20 mouse cellular contexts compared by ENCODE assay signal in genomic region chr16:78296114-78296513, GRCm38 (mm10). TPM values are rescaled to one million over a fixed set of nuclear protein-coding genes. Genes with fewer than 3 reads are reported as not detected.
DNase-seq lines count a peak whose midpoint lies in the region; ATAC-seq and TF ChIP-seq lines count a peak whose summit lies in the region.
"Had no signal": no experiment of that assay in that cellular context is flagged by ENCODE, and none has a peak within 500 bp of the region (broad histone marks: within the 10 kb centered on the region; RNA-seq: fewer than 3 reads in every experiment).

No protein-coding gene starts in this region.

- peaks cover 4% of the 10 kb centered on the region for H3K4me1 ChIP-seq in liver, embryonic 11.5 days (replicated peaks; ENCODE audit: control insufficient read depth, insufficient read depth, low read length)
- H3K4me1 ChIP-seq in brown adipose tissue, adult 24 weeks (ENCODE audit: control insufficient read depth, insufficient read depth, insufficient read length, low read length) = no peaks in the 10 kb centered on the region; the same call in 1 of the 2 replicates
- peaks cover 4% of the 10 kb centered on the region; the same call in 1 of the 2 replicates for H3K4me1 ChIP-seq in liver, postnatal 0 days (ENCODE audit: insufficient read depth)
- H3K4me1 ChIP-seq: midbrain, embryonic 12.5 days; stomach, embryonic 15.5 days had no signal

- 76% methylated on average over 9 of the region's 9 CpGs for WGBS in liver, embryonic 11.5 days
- WGBS in liver, postnatal 0 days (ENCODE audit: insufficient replicate concordance) = 57% methylated on average over 9 of the region's 9 CpGs

- ATAC-seq in liver, embryonic 11.5 days (replicated peaks; ENCODE audit: low FRiP score) = no peak
- ATAC-seq in liver, postnatal 0 days = peak; percentile 88
- no peak for ATAC-seq in cerebellum, adult (ENCODE audit: insufficient number of reproducible peaks, low FRiP score, low TSS enrichment)
- ATAC-seq: forebrain, embryonic 13.5 days had no signal

- peaks cover 11% of the 10 kb centered on the region for H3K27me3 ChIP-seq in liver, embryonic 11.5 days (replicated peaks; ENCODE audit: control insufficient read depth, insufficient read depth, low read length)
- H3K27me3 ChIP-seq in liver, postnatal 0 days (ENCODE audit: insufficient read depth, low read length) = 0 out of 2 replicates have a peak, but pooled peaks cover under 1% of the 10 kb centered on the region
- H3K27me3 ChIP-seq: forebrain, embryonic 13.5 days; heart, embryonic 12.5 days; hindbrain, embryonic 13.5 days; limb, embryonic 12.5 days; midbrain, embryonic 12.5 days had no signal

- H3K9me3 ChIP-seq in liver, embryonic 11.5 days (ENCODE audit: control insufficient read depth, low read length) = no peaks in the 10 kb centered on the region
- no peaks in the 10 kb centered on the region for H3K9me3 ChIP-seq in liver, postnatal 0 days (ENCODE audit: low read length)
- H3K9me3 ChIP-seq: forebrain, embryonic 13.5 days; heart, embryonic 12.5 days; hindbrain, embryonic 13.5 days; limb, embryonic 12.5 days; midbrain, embryonic 12.5 days; stomach, embryonic 15.5 days had no signal

- no peak for TF ChIP-seq EP300 in liver, postnatal 0 days (IDR thresholded peaks at IDR 0.05; ENCODE audit: low read depth)

- H3K27ac ChIP-seq in liver, embryonic 11.5 days (ENCODE audit: low read depth, low read length) = no peak overlapping the region
- H3K27ac ChIP-seq in brown adipose tissue, adult 24 weeks (replicated peaks; ENCODE audit: low read depth, low read length) = peak overlapping the region; percentile 84
- peak overlapping the region; percentile 57; the same call in 1 of the 2 replicates for H3K27ac ChIP-seq in liver, postnatal 0 days (ENCODE audit: low read depth)
- H3K27ac ChIP-seq: forebrain, embryonic 13.5 days; hindbrain, embryonic 13.5 days; limb, embryonic 12.5 days; midbrain, embryonic 12.5 days; stomach, embryonic 15.5 days had no signal

- peak; percentile 24 for DNase-seq in liver
- no peak for DNase-seq in liver, embryonic 11.5 days (ENCODE audit: low spot score)
- peak; percentile 74 for DNase-seq in adrenal gland, postnatal 10 days
- DNase-seq in liver, postnatal 0 days = peak; percentile 54
- DNase-seq in ovary, postnatal 10 days (ENCODE audit: low spot score) = no peak
- DNase-seq in right cerebral cortex, postnatal 25 days = no peak
- DNase-seq: B cell, adult 2 months; cerebellum, adult 9-10 months; heart, postnatal 14 days; kidney, adult 8-10 months; lung, postnatal 4 days had no signal

- H3K9ac ChIP-seq in liver, embryonic 11.5 days (ENCODE audit: low read depth, low read length) = no peak overlapping the region
- no peak overlapping the region for H3K9ac ChIP-seq in liver, postnatal 0 days (replicated peaks)
- H3K9ac ChIP-seq: forebrain, embryonic 13.5 days; heart, embryonic 12.5 days; hindbrain, embryonic 13.5 days; limb, embryonic 12.5 days; midbrain, embryonic 12.5 days; stomach, embryonic 15.5 days had no signal

- no peak for TF ChIP-seq CTCF in liver, postnatal 0 days (IDR thresholded peaks at IDR 0.05; ENCODE audit: low read depth)

- no peak overlapping the region for H3K4me2 ChIP-seq in liver, embryonic 11.5 days
- H3K4me2 ChIP-seq in liver, postnatal 0 days (ENCODE audit: low read depth, low read length) = 0 out of 2 replicates have a peak overlapping the region, but pooled peaks have one; percentile 9
- H3K4me2 ChIP-seq: forebrain, embryonic 13.5 days; heart, embryonic 12.5 days; hindbrain, embryonic 13.5 days; limb, embryonic 12.5 days; midbrain, embryonic 12.5 days; stomach, embryonic 15.5 days had no signal

- H3K4me3 ChIP-seq in liver, embryonic 11.5 days (ENCODE audit: low read depth, low read length) = no peak overlapping the region
- no peak overlapping the region for H3K4me3 ChIP-seq in brown adipose tissue, adult 24 weeks (ENCODE audit: insufficient read depth, low read depth, low read length)
- H3K4me3 ChIP-seq in liver, postnatal 0 days (ENCODE audit: low read depth, low read length) = no peak overlapping the region
- H3K4me3 ChIP-seq: forebrain, embryonic 13.5 days; heart, embryonic 12.5 days; hindbrain, embryonic 13.5 days; limb, embryonic 12.5 days; midbrain, embryonic 12.5 days; myocyte; stomach, embryonic 15.5 days had no signal

- no peaks in the 10 kb centered on the region for H3K36me3 ChIP-seq in liver, embryonic 11.5 days (ENCODE audit: control insufficient read depth, insufficient read depth, low read length)
- no peaks in the 10 kb centered on the region for H3K36me3 ChIP-seq in liver, postnatal 0 days (replicated peaks; ENCODE audit: insufficient read depth, low read length)
- H3K36me3 ChIP-seq: heart, embryonic 12.5 days; hindbrain, embryonic 13.5 days; limb, embryonic 12.5 days; midbrain, embryonic 12.5 days; stomach, embryonic 15.5 days had no signal

RNA-seq across cellular contexts. Expression of gene Cxadr, which starts 5.2 kb away (rescaled TPM):
- polyA plus RNA-seq in liver, embryonic 11.5 days (2014; fragmentation: Nextera tagmentation; extraction: Ambion mirVana) = 13.2 and 14.7 TPM in 2 replicates
- 10 to 100 TPM; 21.0 to 24.7 TPM for total RNA-seq in adrenal gland, postnatal 10 days (2021)
- 30.3 and 30.8 TPM in 2 replicates for polyA plus RNA-seq in brown adipose tissue, adult 24 weeks (2012; ENCODE audit: insufficient read depth, insufficient read length, missing spikeins)
- 24.7 and 27.1 TPM in 2 replicates for polyA plus RNA-seq in liver, postnatal 0 days (2015; fragmentation: Nextera tagmentation; extraction: Ambion mirVana)

Comparison
In these comparisons a context has a peak if more than half of its experiments do, and no peak if none do; other contexts are left out.
1. DNase-seq: peak in liver (single experiment), adrenal gland, postnatal 10 days (single experiment) and liver, postnatal 0 days (single experiment); none in liver, embryonic 11.5 days (single experiment), ovary, postnatal 10 days (single experiment) and right cerebral cortex, postnatal 25 days (single experiment).